25 mouse cellular contexts compared by ENCODE assay signal in genomic region chr1:54807832-54808231, GRCm38 (mm10).
"Had no signal": no experiment of that assay in that cellular context is flagged by ENCODE, and none has a peak within 500 bp of the region (broad histone marks: within the 10 kb centered on the region; RNA-seq: fewer than 3 reads in every experiment).

No protein-coding gene starts in this region.

- H3K27ac ChIP-seq: heart, embryonic 13.5 days; heart, embryonic 15.5 days; hindbrain, embryonic 13.5 days; hindbrain, embryonic 15.5 days; hindbrain, postnatal 0 days; kidney, embryonic 15.5 days; kidney, postnatal 0 days; limb, embryonic 13.5 days; limb, embryonic 15.5 days; liver, embryonic 12.5 days; liver, embryonic 14.5 days had no signal

- DNase-seq: gastrocnemius, postnatal 10 days; gastrocnemius, postnatal 25 days; heart, adult 18-20 months; heart, postnatal 14 days; heart, postnatal 36 days; kidney, adult 11 months; kidney, adult 2 months; kidney, adult 9 months; kidney, postnatal 14 days; kidney, postnatal 36 days; layer of hippocampus, adult 9-11 months; layer of hippocampus, postnatal 36 days; left cerebral cortex, postnatal 4 days had no signal

- H3K4me2 ChIP-seq: heart, embryonic 13.5 days; heart, embryonic 15.5 days; hindbrain, embryonic 13.5 days; hindbrain, embryonic 15.5 days; kidney, embryonic 15.5 days; limb, embryonic 13.5 days; limb, embryonic 15.5 days; liver, embryonic 12.5 days had no signal

- H3K9ac ChIP-seq: heart, embryonic 13.5 days; heart, embryonic 15.5 days; hindbrain, embryonic 13.5 days; hindbrain, embryonic 15.5 days; kidney, embryonic 15.5 days; limb, embryonic 13.5 days; limb, embryonic 15.5 days; liver, embryonic 12.5 days; liver, embryonic 14.5 days had no signal

- ATAC-seq: hindbrain, postnatal 0 days; intestine, embryonic 16.5 days; liver, embryonic 12.5 days had no signal

- H3K4me3 ChIP-seq: heart, embryonic 13.5 days; heart, embryonic 15.5 days; hindbrain, embryonic 13.5 days; hindbrain, embryonic 15.5 days; kidney, embryonic 15.5 days; limb, embryonic 13.5 days; limb, embryonic 15.5 days; liver, embryonic 12.5 days had no signal

- H3K27me3 ChIP-seq: heart, embryonic 13.5 days; heart, embryonic 15.5 days; hindbrain, embryonic 13.5 days; hindbrain, embryonic 15.5 days; kidney, embryonic 15.5 days; limb, embryonic 13.5 days; limb, embryonic 15.5 days; liver, embryonic 12.5 days had no signal

- H3K36me3 ChIP-seq: heart, embryonic 13.5 days; heart, embryonic 15.5 days; hindbrain, embryonic 13.5 days; hindbrain, embryonic 15.5 days; kidney, embryonic 15.5 days; limb, embryonic 13.5 days; limb, embryonic 15.5 days; liver, embryonic 12.5 days had no signal

- H3K4me1 ChIP-seq: kidney, embryonic 15.5 days; limb, embryonic 15.5 days had no signal

- H3K9me3 ChIP-seq: heart, embryonic 13.5 days; heart, embryonic 15.5 days; hindbrain, embryonic 13.5 days; hindbrain, embryonic 15.5 days; kidney, embryonic 15.5 days; limb, embryonic 13.5 days; limb, embryonic 15.5 days; liver, embryonic 12.5 days had no signal
